Mouse (Mus musculus): ENCODE results near the gene Ndst2.

DNA sequence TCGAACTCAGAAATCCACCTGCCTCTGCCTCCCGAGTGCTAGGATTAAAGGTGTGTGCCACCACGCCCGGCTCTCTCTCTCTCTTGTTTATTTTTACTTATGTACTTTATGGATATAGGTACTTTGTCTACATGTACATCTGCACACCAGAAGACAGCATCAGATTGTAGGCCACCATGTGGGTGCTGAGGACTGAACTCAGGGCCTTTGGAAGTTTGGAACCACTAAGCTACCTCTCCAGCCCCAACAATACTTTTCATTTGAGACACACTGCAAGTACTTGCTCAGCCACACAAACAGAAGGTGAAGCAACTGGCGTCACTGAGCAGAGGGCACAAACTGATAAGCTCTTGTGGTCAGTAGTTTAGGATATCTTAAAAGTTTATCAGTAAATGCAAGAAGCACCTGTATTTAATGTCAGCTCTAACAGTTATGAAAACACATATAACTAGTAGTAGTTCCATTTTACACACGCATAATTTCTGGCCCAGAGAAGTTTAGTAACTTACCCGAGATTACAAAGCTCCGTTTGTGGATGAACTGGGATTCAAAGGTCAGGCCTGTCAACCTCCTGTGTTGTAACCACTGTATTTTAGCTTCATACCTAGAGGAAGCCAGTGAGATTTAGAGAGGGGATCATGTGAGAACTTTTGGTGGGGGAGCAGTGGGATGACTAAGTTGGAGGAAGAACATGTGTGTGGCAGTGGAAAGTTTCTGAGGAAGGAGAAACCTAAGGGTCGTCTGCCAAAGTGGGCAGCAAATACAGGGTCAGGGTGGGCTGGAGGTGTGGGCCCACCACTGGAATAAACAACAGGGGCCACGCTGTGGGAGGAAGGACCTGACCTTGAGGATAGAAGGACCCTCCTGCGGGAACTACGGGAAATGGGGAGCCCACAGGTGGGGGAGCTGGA, 1.1 kb downstream of the Ndst2 start:
- TF ChIP-seq CTCF (IDR thresholded peaks at IDR 0.05; ENCODE audit: low read depth), result no peak
- TF ChIP-seq EP300 (optimal IDR thresholded peaks at IDR 0.05), result no peak
